Mouse (Mus musculus): ENCODE results near the gene Agps.

DNA sequence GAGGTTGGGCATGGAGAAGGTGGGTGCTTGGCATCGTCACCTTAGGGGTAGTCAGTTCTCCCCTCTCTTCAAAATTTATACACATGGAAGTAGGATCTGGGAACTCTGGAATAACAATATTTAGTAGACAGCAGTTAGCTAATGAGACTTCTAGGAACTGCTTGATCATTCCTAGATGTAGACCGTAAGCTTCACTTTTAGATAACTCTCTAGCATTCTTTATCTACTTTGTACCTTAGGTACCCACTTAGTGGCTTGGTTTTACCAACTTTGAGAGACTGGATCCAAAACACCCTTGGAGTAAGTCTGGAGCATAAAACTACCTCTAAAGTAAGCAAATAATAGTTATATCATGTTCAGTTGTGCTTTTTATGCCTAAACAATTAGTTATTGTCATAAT lies 20.5 kb downstream of the Agps start:
- TF ChIP-seq POLR2A (IDR thresholded peaks at IDR 0.05; ENCODE audit: insufficient read length, low read depth) (no peak), USF1 (IDR thresholded peaks at IDR 0.05; ENCODE audit: low read depth) (no peak), TCF12 (IDR thresholded peaks at IDR 0.05; ENCODE audit: insufficient read depth, poor library complexity, severe bottlenecking) (no peak), E2F4 (IDR thresholded peaks at IDR 0.05; ENCODE audit: insufficient read depth) (no peak), MYOD1 (IDR thresholded peaks at IDR 0.05; ENCODE audit: control insufficient read depth in 1 of 3, insufficient read length in 2 of 3, low read depth in 2 of 3) (no peak), MAX (IDR thresholded peaks at IDR 0.05; ENCODE audit: low read depth) (no peak), POLR2AphosphoS2 (IDR thresholded peaks at IDR 0.05; ENCODE audit: insufficient read length, low read depth) (no peak), CEBPB (IDR thresholded peaks at IDR 0.05; ENCODE audit: insufficient read depth, poor library complexity, severe bottlenecking) (no peak), REST (IDR thresholded peaks at IDR 0.05; ENCODE audit: insufficient read depth, insufficient read length) (no peak)
